Mouse (Mus musculus): Measurements from ENCODE around the gene Parp6.

Gene Parp6

DNA sequence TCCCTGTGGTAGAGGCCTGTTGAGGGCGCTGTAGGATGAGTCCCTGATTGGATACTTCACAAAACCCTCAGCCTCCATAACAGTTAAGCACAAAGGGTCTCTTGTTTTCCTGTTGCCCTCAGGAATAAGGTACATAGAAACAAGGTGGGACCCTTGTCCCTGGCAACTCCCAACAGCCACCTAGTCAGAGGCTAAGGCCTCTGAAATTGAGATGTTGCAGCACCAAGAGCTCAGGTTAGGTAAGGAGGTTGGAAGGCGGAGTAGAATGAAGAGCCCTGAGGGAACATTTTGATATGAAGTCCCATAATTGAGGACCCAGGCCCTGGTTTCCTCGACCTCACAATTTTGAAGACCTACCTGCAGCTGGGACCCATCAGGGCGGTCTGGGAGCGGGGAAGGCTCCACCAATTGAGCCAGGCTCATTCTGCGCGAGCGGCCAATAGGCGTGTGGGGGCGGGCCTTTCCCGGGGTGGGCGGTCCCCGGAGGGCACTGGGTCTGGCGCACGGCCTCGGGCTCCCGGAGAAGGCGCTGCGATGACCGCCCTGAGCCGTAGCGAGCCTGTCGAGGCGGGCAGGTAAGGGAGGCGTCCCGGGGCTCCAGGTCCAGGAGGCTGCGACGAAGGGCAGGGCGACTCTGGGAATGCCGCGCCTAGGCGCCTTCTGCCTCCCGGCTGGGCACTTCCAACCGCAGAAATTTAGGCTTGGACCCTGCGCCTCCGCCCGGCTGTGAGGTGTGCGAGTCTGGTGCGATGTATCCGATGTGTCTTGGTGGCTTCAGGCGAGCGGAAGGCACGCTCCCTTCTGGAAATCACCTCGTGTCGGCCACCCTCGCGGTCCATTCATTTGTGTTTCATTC, 62.8 kb downstream of the Parp6 start, which contains the start of gene Gramd2:
Gene Gramd2, plus strand, starts transcription at position 467 of the 856 bp plus-strand sequence.
- DNase-seq (ENCODE audit: low read depth) = no peak

DNA sequence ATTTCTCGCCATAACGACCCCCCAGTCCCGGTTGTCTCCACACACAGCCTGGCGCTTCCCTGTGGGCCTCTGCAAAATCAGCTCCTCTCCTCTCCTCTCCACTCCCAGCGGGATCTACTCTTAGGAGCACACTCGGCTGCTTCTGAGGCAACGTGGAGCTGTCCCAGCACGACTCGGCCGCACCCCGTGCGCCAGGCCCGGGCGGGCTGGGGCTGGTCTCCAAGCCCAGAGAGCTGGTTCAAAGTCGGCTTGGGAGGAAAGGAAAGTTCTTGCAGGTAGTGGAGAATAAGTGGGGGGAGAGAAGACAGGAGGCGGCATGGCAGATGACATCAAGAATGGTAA, 63.4 kb downstream of the Parp6 start:
- no peak for DNase-seq (ENCODE audit: low read depth)

DNA sequence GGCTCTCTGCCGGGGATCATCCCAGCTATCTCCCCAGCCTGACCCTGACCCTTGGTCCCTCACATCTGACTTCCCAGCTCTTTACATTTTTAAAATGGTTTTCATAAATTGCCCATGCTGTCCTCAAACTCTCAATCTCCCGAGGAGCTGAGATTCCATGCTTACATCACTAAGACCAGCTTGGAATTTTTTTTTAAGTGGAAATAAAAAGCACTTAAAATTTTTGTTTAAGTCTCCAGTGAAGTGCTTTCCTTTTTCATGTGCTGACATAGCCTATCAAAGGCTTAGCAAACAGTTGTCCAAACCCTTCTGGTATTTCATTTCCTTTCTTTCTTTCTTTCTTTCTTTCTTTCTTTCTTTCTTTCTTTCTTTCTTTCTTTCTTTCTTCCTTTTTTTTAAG, 66.9 kb downstream of the Parp6 start:
- DNase-seq (ENCODE audit: low read depth) = no peak

DNA sequence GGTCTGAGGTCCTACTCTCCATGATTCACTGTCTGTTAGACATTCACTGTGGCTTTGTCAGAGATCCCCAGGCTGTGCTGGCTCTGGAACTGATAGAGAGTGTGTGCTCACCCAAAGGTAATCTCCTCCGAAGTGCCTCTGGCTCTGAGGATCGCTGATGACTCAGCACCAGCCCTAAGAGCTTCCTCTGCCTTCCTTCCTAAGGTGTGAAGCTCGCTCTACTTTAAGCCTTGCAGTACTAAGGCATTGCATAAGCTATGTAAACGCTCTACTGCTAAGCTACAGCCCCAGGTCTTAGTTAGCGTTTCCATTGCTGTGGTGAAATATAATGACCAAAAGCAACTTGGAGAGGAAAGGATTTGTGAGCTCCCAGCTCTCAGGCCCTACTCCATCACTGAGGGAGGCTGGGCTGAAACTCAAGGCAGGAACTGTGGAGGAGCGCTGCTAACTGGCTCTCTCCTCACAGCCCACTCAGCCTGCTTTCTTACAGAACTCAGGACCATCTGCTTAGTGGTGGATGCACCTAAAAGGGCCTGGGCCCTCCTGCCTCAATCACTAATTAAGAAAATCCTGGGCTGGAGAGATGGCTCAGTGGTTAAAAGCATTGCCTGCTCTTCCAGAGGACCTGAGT, 70.4 kb downstream of the Parp6 start:
- no peak for DNase-seq (ENCODE audit: low read depth)

DNA sequence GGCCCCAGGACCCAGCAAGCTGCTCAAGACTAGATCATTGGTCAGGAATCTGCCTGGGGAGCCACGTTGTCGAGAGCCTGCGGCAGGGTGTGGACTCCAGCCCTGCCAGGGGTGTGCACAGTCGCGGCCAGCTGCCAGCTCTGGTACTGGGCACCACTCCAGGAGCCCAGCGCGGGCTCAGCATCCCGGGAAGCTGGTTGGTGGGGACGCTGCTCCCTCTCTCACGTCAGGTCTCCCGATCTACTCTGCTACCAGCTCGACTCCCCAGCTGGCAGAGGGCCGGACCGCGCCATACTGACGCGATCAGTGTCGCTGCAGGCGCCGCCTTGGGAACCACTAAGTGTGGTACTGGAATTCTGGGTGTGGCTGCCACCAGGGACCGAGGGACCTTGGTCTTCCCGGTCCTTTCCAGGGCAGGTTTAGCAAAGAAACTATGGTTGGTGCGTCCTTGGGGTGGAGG, 74.6 kb downstream of the Parp6 start:
- peak; percentile 82 for DNase-seq (ENCODE audit: low read depth)

DNA sequence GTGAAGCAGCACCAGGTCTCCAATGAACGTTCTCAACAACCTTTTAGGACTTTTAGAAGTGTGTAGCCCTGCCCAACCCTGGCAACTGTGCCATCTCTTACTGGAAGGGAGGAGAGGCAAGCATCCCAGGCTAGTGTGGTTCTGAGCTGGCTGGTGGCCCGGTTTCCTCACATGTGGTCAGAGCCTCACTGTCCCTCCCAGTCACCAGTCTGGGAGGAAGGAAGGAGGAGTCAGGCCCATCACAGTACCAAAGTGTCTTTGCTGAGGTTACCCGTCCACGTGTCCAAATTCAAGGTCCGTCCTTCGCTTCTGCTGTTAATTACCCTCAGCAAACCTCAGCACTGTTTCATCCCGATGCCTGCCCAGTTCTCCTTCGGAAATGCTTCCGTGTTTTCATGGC, 75.1 kb downstream of the Parp6 start:
- peak; percentile 79 for DNase-seq (ENCODE audit: low read depth)

DNA sequence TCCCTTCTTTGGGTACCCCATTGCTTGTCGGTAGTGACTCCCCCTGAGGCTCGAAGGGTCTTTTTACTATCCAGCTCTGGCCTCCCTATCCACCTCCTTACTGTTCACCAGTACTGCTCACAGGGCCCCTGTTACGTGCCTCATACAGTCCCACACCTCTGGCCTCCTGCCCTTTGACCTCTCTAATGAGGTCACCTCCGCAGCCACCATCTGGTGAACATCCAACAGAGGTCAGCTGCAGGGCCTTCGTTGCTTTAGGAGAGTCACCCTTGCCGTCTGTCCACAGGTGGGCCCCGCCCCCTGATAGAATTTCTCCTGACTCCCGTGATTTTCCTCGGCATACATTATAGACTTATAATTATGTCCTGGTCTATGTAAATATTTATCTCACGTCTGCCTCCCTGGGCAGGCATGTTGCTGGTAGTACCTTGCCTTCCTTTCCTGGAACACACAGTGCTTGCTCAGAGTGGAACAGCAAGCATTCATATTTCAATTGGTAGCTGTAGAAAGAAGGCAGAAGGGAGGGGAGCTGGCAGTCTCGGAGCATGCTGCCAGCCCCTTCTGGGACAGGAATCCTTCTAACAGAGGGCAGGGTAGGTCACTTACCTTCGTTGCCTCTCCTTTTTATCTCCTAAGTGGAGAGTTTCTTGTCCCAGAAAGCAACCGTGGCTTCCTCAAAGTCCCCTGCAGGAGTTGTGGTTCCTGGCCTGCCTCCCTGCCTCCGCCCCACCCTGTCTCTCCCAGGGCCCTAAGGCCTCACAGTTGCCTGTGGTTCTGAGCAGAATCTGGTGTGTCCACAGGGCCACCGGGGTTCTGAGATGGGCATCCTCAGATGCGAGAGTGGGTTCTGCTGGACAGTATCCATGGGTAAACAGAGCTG, 77.7 kb downstream of the Parp6 start:
- no peak for DNase-seq (ENCODE audit: low read depth)

DNA sequence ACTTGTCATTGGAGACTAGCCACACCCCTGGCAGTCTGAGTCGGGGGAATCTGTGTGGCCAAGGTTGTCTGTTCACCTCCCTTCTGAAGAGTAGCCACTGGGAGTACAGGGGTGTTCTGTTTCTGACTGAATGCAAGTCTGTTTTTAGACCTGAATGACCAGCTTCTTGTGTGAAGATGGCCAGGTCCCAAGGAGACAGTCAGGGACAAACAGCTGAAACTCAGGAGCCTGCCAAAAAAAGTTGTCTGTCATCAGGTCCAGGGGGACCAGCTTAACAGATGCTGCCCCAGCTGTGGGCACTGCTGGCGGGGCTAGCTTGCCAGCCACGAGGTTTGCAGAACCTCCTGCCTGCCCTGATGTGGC, 78.3 kb downstream of the Parp6 start:
- DNase-seq (ENCODE audit: low read depth) = peak; percentile 65

DNA sequence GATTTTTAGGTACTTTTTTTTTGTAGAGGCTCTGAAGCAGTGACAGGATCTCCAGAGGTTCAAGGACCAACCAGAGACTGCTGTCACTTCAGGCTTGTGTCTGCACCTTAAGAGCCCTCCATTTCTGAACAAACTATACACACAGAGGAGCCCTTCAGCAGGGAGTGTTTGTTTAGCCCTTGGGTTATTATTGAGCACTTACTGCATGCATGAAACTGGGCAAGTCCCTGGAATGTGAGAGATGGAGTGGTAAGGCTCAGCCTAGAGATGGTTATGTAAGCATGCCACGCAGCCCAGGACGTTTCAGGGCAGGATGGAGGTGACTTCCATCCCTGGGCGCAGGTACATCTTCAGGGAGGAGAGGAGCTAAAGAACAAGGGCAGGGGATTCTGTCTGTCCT, 79.3 kb downstream of the Parp6 start:
- DNase-seq (ENCODE audit: low read depth) = no peak

Measured in fibroblast of lung, adult 2 months (primary cell).